Mouse (Mus musculus) CD4-positive helper T cell, adult 2 months (primary cell): Measurements from ENCODE around the gene Trappc6a.

Experiments used
- DNase-seq: peaks from one replicate; pipeline ENCODE4 v3.0.0-alpha.2; 2012; ENCODE audit warnings: low read depth, missing footprints, low spot score

Gene Trappc6a

DNA sequence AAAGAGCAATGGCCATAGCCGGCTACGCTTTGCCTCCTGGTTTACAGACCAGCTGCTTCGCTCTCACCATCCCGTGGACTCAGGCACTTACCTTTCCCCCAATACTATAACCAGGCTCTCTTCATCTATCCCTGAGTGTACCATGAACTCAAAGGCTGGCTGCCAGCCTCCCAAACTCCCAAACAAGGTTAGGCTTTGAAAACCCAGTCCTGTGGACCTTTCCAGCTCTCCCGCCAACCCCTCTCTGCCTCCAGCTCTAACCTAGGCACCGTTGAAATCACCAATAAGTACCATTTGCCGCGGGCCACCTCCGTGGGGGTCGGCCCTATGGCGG, 53.2 kb downstream of the Trappc6a start:
- no peak for DNase-seq

DNA sequence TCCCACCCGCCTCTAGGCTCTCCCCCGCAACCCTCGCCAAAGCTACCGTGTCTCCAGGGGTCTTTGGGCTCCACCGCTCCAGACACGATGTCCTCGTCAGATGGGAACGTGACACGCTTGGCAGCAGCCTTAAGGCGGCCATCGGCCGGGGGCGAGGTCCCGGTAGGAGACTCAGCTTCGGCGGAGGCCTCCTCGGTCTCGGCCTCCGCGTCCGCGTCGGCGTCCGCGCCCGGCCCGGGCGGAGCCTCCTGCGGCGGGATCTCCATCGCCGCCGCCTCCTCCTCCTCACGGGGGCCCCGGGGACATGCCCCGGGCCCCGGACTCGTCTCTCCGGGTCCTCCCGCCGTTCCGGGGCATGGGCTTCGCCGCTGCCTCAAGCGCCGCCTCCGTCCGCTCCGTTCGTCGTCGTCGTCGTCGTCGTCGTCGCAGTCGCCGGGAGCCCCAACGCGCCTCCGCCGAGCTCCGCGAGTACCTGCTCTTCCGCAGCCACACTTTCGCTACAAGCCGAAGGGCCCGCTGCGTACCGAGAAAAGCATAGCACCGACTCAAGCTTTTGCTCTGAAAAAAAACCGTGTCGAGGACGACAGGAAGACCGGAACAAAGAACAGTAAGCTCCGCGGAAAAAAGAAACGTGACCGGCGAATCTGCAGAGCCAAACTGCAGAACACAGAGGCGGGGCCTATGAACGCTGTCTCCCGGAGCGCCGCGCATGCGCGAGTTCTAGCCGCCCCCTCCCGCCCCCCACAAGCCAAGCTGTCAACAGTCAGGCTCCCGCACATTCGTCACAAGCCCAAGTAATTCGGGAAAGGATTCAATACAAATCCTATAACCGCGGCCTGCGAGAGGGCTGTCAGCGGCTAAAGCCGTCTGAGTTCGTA, 53.8 kb downstream of the Trappc6a start:
- DNase-seq, result peak; percentile 96

- no peak for DNase-seq
Measured at GRCm38 (mm10) chr7:19562643-19563410, 54.6 kb downstream of the Trappc6a start, which contains the start of gene Ppp1r37. TSS of gene Ppp1r37 (minus strand) at chr7:19563076.

- no peak for DNase-seq
Measured at GRCm38 (mm10) chr7:19563884-19564283, 55.7 kb downstream of the Trappc6a start.

- DNase-seq, result no peak
Measured at GRCm38 (mm10) chr7:19564455-19564854, 56.3 kb downstream of the Trappc6a start.
